Mouse (Mus musculus): ENCODE results near the gene Pfn2.
"Not testable (repeated sequence)": the region's sequence is repeated elsewhere in the genome, so short reads cannot be mapped to it uniquely, and the experiment has no call there.

Pfn2 gene

DNA sequence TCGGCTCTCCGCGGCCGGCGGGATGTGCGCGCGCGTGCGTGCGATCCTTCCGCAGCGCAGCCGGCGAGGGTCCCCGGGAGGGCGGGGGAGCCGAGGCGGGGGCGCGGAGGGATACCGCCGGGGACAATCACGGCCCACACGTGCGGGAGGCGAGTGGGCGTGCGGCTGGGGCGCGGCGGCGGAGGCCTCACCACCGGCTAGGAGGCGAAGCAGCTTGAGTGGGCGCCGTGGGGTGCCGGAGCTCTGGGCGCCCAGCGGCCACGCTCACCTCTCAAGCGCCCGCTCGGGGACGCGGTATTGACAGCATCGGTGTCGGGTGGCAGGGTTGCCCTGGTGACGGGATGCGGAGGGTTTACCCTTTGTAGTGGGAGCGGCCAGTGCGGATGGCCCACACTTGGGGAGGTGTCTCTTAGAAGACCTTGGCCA is at the start of gene Pfn2:
Gene Pfn2 (minus strand): TSS at position 320 of the 426 bp plus-strand sequence.
- peak; percentile 49 for DNase-seq

DNA sequence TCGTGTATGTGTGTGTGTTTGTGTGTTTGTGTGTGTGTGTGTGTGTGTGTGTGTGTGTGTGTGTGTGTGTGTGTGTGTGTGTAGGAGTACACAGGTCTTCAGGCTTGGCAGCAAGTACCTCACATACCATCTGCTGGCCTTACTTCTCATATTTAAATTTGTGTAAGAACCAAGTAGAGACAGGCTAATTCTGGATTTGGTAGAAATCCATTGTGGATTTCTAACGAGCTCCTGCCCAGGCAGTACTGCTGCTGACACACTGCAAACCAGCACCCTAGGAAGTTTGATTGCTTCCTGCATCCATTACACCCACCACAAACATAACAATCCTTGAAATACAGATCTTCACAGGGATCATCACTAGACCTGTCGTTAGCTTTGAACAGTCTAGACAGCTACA is 35.1 kb upstream of the Pfn2 start:
- no peak for DNase-seq

DNA sequence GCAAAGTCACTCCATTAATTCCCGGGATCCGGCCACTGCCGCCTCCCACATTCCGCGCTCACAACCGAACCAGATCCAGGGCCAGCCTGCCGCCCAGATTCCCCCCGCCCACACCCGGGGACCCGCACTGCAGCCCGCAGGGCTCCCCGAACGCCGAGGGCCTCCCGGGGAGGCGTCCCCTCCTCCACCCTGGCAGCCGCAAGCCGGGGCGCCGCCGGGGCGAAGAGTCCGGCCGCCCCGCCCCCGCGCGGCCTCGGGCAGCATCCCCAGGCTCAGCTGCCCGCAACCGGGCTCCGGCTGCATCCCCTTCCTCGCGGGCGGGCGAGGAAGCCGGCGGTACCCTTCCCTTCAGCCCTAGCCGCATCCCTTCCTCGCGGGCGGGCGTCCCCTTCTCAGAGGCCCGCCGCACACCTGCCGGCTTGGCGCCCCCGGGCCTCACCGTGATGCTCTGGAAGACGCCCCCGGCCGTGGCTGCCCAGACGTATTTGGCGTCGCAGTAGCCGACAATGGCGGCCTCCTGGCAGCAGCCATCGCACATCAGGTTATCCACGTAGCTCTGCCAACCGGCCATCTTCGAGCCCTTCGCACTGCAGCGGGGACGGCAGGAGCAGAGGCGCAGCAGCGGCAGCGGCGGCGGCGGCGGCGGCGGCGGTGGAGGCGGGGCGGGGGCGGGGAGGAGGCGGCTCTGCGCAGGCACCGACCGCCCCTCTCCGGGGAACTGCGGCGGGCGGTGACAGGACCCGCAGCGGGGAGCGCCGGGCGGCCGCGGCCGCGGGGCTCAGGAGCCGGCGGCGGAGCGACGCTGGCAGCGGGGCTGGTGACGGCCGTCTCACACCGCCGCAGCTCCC is 743 bp downstream of the Pfn2 start:
- DNase-seq: peak; percentile 61

DNA sequence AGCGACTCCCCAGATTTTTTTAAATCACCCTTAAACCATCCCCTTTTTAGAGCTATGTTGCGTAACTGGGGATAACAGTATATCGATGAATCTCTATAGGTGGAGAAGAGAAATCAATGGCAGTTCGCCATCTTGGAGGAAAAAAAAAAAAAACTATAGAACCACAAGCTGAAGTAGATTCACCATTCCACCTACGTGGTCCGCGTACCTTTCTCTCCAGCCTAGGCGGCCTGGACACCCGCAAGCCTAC is 1.3 kb downstream of the Pfn2 start:
- no peak for DNase-seq

DNA sequence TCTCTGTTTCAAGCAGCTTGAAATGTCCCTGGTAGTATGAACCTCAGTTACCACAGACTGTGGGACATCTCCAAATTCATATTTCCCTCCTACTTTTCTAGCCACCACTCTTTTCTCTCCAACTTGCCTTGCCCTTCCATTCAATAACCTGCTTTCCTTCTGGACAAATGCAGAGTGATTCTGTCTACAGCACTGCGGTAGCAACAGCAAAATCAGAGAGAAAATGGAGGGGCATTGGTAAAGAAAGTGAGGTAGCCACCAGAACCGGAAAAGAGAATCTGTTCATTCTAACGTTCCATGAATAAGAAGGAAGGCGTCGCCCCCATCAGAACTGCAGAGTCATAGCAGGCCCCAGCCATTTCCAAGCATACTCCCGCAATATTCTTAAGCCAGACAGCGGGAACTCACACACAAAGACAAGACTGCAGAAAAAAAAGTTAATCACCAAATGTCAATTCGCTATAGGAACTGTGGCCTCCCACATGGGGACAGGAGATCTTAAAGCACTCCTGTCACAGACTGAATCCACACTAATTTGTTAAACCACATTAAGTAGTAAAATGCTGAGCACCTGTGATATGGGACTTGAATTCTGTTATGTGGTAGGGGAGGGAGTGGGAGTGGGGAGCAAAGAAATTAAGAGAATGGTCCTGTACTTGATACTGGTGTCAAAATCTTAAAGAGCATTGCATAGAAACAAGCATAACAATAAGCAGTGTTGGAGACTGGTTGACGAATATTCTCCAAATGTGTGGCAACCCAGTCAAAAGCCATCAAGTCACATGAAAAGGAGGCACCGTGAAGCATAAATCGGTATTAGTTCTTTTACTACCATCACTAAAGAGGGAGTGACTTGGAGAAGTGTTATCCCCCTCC is 1.9 kb downstream of the Pfn2 start:
- peak; percentile 9 for DNase-seq

DNA sequence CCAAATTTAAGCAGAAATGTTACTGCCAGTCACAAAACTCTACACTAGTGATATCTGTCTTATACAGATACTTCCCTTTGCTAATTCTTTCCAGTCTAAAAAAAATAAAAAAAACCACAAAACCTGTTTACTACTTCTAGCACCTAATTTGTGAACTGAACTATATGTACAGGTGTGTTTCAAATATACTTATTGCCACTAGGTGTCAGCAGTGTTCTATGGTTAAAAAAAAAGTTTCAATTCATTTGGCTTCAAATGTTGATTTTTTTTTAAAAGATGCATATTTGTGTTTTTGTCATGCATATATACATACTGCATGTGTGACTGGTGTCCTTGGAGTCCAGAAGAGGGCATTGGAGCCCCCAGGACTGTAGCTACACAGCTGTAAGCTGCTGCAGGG is 4.1 kb downstream of the Pfn2 start:
- no peak for DNase-seq

DNA sequence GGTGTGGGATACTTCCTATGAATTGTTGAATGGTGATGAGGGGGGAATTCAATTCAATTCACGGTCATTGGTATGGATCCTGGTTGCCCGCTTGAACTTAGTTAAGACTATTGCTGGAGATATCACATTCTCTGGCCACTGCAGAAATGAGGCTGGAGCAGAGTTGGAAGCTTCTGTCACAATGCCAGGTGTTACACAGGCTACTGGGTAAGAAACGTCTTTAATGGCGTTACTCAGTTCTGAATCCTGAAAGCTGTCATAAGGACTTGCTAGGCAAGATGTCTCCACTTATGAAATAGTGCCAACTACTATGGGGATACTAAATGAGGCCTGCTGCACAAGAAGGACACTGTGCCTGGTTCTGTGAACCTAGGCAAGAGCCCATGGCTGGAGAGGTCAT is 11.0 kb downstream of the Pfn2 start:
- DNase-seq: no peak

DNA sequence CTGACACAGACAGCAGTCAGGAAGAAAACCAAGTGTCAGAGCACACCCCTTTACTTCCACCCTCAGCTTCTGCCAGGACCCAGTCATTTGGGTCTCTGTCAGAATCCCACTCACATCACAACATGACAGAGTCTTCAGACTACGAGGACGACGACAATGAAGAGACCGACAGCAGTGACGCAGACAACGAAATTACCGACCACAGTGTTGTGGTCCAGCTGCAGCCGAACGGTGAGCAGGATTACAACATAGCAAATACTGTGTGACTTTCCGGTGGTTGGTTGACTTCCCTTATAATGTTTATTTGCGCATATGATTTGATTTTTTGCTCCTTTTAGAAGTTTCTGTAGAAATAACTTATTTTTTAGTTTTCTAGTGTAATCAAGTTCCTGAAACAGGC is 14.3 kb downstream of the Pfn2 start:
- DNase-seq: no peak

DNA sequence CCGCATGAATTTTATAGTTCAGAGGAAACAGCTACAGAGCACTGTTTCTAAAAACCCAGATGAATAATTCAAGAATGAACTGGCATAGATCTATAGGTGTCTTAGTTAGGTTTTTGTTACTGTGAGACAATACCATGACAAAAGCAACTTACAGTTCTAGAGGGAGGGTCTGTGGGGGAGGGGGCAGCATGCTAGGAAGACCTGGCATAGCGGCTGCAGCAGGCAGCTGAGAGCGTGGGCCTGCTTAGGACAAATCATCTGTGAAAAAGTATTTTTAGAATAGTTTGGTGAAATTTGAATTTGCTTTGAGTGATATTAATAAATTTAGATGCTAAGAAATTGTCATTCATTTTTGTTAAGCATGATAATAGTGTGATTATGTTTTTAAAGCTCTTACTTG is 22.0 kb downstream of the Pfn2 start:
- DNase-seq: no peak

DNA sequence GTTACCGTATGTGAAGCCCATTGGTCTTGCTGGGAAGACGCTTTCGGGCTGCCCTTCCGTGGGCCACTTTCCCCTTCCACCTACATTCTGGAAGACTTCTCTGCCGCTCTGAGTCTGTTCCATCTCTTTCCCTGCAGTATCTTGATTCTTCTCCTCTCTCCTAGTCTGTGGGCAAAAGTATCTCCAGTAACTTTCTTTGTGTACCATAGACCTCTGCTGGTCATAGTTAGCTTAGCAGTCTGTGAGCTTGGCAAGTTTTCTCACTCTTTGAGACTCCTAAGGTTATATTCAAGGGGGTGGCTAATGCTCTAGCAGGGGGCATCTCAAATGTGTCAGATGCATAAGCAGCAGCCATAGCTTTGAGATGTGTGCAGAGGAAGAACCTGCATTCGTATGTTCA is 32.4 kb downstream of the Pfn2 start:
- no peak for DNase-seq

DNA sequence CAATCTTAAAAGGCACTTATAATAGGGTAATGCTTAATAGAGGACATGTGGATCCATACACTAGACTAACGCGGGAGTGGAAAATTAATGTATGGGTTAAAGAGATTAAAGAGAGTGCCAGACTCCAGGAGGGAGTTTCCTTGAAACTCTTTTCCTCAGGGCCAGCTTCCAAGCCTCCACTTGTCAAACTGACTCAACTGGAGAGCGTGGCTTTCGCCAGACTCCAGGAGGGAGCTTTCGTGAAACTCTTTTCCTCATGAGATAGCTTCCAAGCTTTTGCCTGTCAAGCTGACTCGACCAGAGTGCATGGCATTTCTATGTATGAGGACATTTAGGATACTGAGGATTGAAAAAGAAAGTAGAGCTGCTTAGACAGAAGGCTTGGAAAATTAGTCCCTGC is 52.8 kb downstream of the Pfn2 start:
- not testable (repeated sequence) for DNase-seq
